16 mouse cellular contexts compared by ENCODE assay signal in genomic region chr10:62194043-62194442, GRCm38 (mm10). TPM values are rescaled to one million over a fixed set of nuclear protein-coding genes. Genes with fewer than 3 reads are reported as not detected.
DNase-seq lines count a peak whose midpoint lies in the region; ATAC-seq and TF ChIP-seq lines count a peak whose summit lies in the region.
"Had no signal": no experiment of that assay in that cellular context is flagged by ENCODE, and none has a peak within 500 bp of the region (broad histone marks: within the 10 kb centered on the region; RNA-seq: fewer than 3 reads in every experiment).

No protein-coding gene starts in this region.

- no peaks in the 10 kb centered on the region for H3K36me3 ChIP-seq in midbrain, embryonic 14.5 days (ENCODE audit: control insufficient read depth, insufficient read depth, low read length)
- no peaks in the 10 kb centered on the region for H3K36me3 ChIP-seq in midbrain, embryonic 10.5 days
- no peaks in the 10 kb centered on the region for H3K36me3 ChIP-seq in hindbrain, embryonic 16.5 days (ENCODE audit: control insufficient read depth, insufficient read depth, low read length)
- H3K36me3 ChIP-seq in stomach, embryonic 16.5 days (ENCODE audit: control insufficient read depth, insufficient read depth, low read length) = no peaks in the 10 kb centered on the region
- H3K36me3 ChIP-seq in heart, embryonic 10.5 days = no peaks in the 10 kb centered on the region
- H3K36me3 ChIP-seq: embryonic facial prominence, embryonic 13.5 days; midbrain, embryonic 12.5 days had no signal

- DNase-seq in gastrocnemius, adult 2 months = peak; percentile 22
- no peak for DNase-seq in gastrocnemius, postnatal 4 days (ENCODE audit: low spot score in 2 of 2)
- no peak for DNase-seq in midbrain, embryonic 14.5 days
- DNase-seq in midbrain, embryonic 10.5 days (ENCODE audit: low spot score) = no peak
- DNase-seq in heart, embryonic 10.5 days (ENCODE audit: low spot score) = no peak
- no peak for DNase-seq in thymus, postnatal 10 days (ENCODE audit: low spot score in 2 of 2)
- DNase-seq: adrenal gland, postnatal 25 days; gastrocnemius, postnatal 36 days; kidney, postnatal 10 days had no signal

- H3K4me1 ChIP-seq in midbrain, embryonic 14.5 days (ENCODE audit: control insufficient read depth, insufficient read depth, low read length) = no peaks in the 10 kb centered on the region
- H3K4me1 ChIP-seq in midbrain, embryonic 10.5 days = peaks cover 8% of the 10 kb centered on the region; the same call in 1 of the 2 replicates
- peaks cover 3% of the 10 kb centered on the region; the same call in 1 of the 2 replicates for H3K4me1 ChIP-seq in hindbrain, embryonic 16.5 days (ENCODE audit: control insufficient read depth, insufficient read depth, low read depth, low read length)
- 0 out of 2 replicates have a peak, but pooled peaks cover 6% of the 10 kb centered on the region for H3K4me1 ChIP-seq in stomach, embryonic 16.5 days (ENCODE audit: control insufficient read depth, insufficient read depth, low read length)
- peaks cover 18% of the 10 kb centered on the region for H3K4me1 ChIP-seq in heart, embryonic 10.5 days
- H3K4me1 ChIP-seq: embryonic facial prominence, embryonic 13.5 days had no signal

- peak overlapping the region; percentile 86 for H3K27ac ChIP-seq in gastrocnemius, adult 2 months
- H3K27ac ChIP-seq in midbrain, embryonic 14.5 days (replicated peaks; ENCODE audit: low read depth, low read length) = peak overlapping the region; percentile 37; the same call in 1 of the 2 replicates
- H3K27ac ChIP-seq in midbrain, embryonic 10.5 days (replicated peaks) = no peak overlapping the region
- H3K27ac ChIP-seq in hindbrain, embryonic 16.5 days (ENCODE audit: low read depth, low read length) = peak overlapping the region; percentile 16
- H3K27ac ChIP-seq in stomach, embryonic 16.5 days (ENCODE audit: low read length) = peak overlapping the region; percentile 8; the same call in 1 of the 2 replicates
- H3K27ac ChIP-seq in heart, embryonic 10.5 days = no peak overlapping the region
- H3K27ac ChIP-seq: embryonic facial prominence, embryonic 13.5 days; liver, embryonic 14.5 days; midbrain, embryonic 12.5 days had no signal

- H3K9ac ChIP-seq in midbrain, embryonic 14.5 days (replicated peaks; ENCODE audit: low read length) = no peak overlapping the region
- H3K9ac ChIP-seq in hindbrain, embryonic 16.5 days (ENCODE audit: low read depth, low read length) = no peak overlapping the region
- no peak overlapping the region for H3K9ac ChIP-seq in stomach, embryonic 16.5 days (ENCODE audit: low read length)
- H3K9ac ChIP-seq: embryonic facial prominence, embryonic 13.5 days; liver, embryonic 14.5 days; midbrain, embryonic 12.5 days had no signal

- no peaks in the 10 kb centered on the region for H3K9me3 ChIP-seq in midbrain, embryonic 14.5 days (ENCODE audit: control insufficient read depth, low read length)
- no peaks in the 10 kb centered on the region for H3K9me3 ChIP-seq in midbrain, embryonic 10.5 days (replicated peaks)
- no peaks in the 10 kb centered on the region for H3K9me3 ChIP-seq in hindbrain, embryonic 16.5 days (ENCODE audit: control insufficient read depth, low read length)
- H3K9me3 ChIP-seq in stomach, embryonic 16.5 days (replicated peaks; ENCODE audit: control insufficient read depth, low read length) = no peaks in the 10 kb centered on the region
- H3K9me3 ChIP-seq in heart, embryonic 10.5 days = no peaks in the 10 kb centered on the region
- H3K9me3 ChIP-seq: embryonic facial prominence, embryonic 13.5 days; midbrain, embryonic 12.5 days had no signal

- peak; percentile 6; the same call in 1 of the 2 replicates for ATAC-seq in midbrain, embryonic 14.5 days (ENCODE audit: low FRiP score, low TSS enrichment)
- peak; percentile 69 for ATAC-seq in hindbrain, embryonic 16.5 days
- ATAC-seq in stomach, embryonic 16.5 days (ENCODE audit: insufficient read depth, low FRiP score) = no peak

- intact Hi-C loops in gastrocnemius, adult 2 months (cut with DNase I) = no loop called here

- no peak overlapping the region for H3K4me2 ChIP-seq in midbrain, embryonic 14.5 days (ENCODE audit: low read length)
- no peak overlapping the region for H3K4me2 ChIP-seq in hindbrain, embryonic 16.5 days (ENCODE audit: low read length)
- no peak overlapping the region for H3K4me2 ChIP-seq in stomach, embryonic 16.5 days (ENCODE audit: low read depth, low read length)
- H3K4me2 ChIP-seq: embryonic facial prominence, embryonic 13.5 days; midbrain, embryonic 12.5 days had no signal

- H3K27me3 ChIP-seq in midbrain, embryonic 14.5 days (ENCODE audit: control insufficient read depth, insufficient read depth, low read length) = no peaks in the 10 kb centered on the region
- no peaks in the 10 kb centered on the region for H3K27me3 ChIP-seq in midbrain, embryonic 10.5 days (ENCODE audit: low read depth, poor library complexity, severe bottlenecking)
- H3K27me3 ChIP-seq in hindbrain, embryonic 16.5 days (replicated peaks; ENCODE audit: control insufficient read depth, insufficient read depth, low read length) = no peaks in the 10 kb centered on the region
- H3K27me3 ChIP-seq in stomach, embryonic 16.5 days (ENCODE audit: control insufficient read depth, insufficient read depth, low read length) = no peaks in the 10 kb centered on the region
- H3K27me3 ChIP-seq in heart, embryonic 10.5 days (ENCODE audit: insufficient read depth, poor library complexity, severe bottlenecking) = peaks cover 31% of the 10 kb centered on the region
- H3K27me3 ChIP-seq: embryonic facial prominence, embryonic 13.5 days; midbrain, embryonic 12.5 days had no signal

- no peak overlapping the region for H3K4me3 ChIP-seq in gastrocnemius, adult 2 months
- H3K4me3 ChIP-seq in midbrain, embryonic 14.5 days (replicated peaks; ENCODE audit: low read depth, low read length) = no peak overlapping the region
- H3K4me3 ChIP-seq in midbrain, embryonic 10.5 days = no peak overlapping the region
- no peak overlapping the region for H3K4me3 ChIP-seq in hindbrain, embryonic 16.5 days (ENCODE audit: low read length)
- no peak overlapping the region for H3K4me3 ChIP-seq in stomach, embryonic 16.5 days (replicated peaks; ENCODE audit: low read length)
- H3K4me3 ChIP-seq in heart, embryonic 10.5 days = no peak overlapping the region
- H3K4me3 ChIP-seq: embryonic facial prominence, embryonic 13.5 days; midbrain, embryonic 12.5 days had no signal

- TF ChIP-seq CTCF in gastrocnemius, adult 2 months (IDR thresholded peaks at IDR 0.05) = no peak

- WGBS in midbrain, embryonic 14.5 days = 77% methylated on average over 6 of the region's 6 CpGs
- 90% methylated on average over 6 of the region's 6 CpGs for WGBS in midbrain, embryonic 10.5 days
- WGBS in hindbrain, embryonic 16.5 days = 69% methylated on average over 6 of the region's 6 CpGs
- 86% methylated on average over 6 of the region's 6 CpGs for WGBS in stomach, embryonic 16.5 days
- whole genome bisulfite sequencing in heart, embryonic 10.5 days = 80% methylated on average over 6 of the region's 6 CpGs

RNA-seq across cellular contexts. Expression of gene Tspan15, which starts 37.0 kb away (rescaled TPM):
- total RNA-seq in gastrocnemius, adult 2 months (2021) = 1 to 10 TPM; 3.5 to 6.0 TPM
- 10 to 100 TPM; 25.5 to 30.8 TPM for total RNA-seq in gastrocnemius, postnatal 4 days (2021)
- 12.7 and 13.4 TPM in 2 replicates for polyA plus RNA-seq in midbrain, embryonic 14.5 days (2014; fragmentation: Nextera tagmentation; extraction: Ambion mirVana)
- polyA plus RNA-seq in midbrain, embryonic 10.5 days (2016; fragmentation: Nextera tagmentation; extraction: Ambion mirVana) = 16.1 and 18.9 TPM in 2 replicates
- polyA plus RNA-seq in hindbrain, embryonic 16.5 days (2015; fragmentation: Nextera tagmentation; extraction: Ambion mirVana) = 22.9 and 24.3 TPM in 2 replicates
- 65.5 and 80.3 TPM in 2 replicates for polyA plus RNA-seq in stomach, embryonic 16.5 days (2015; fragmentation: Nextera tagmentation; extraction: Ambion mirVana)
- 7.7 and 13.9 TPM in 2 replicates for polyA plus RNA-seq in heart, embryonic 10.5 days (2016; fragmentation: Nextera tagmentation; extraction: Ambion mirVana)

RNA-seq across cellular contexts. Expression of gene Fam241b, which starts 50.3 kb away (rescaled TPM):
- 1 to 10 TPM in 1 of 2 experiments, under 1 TPM in 1; 0.99 to 1.2 TPM for total RNA-seq in gastrocnemius, adult 2 months (2021)
- under 1 TPM; 0.23 to 0.47 TPM for total RNA-seq in gastrocnemius, postnatal 4 days (2021)
- polyA plus RNA-seq in midbrain, embryonic 14.5 days (2014; fragmentation: Nextera tagmentation; extraction: Ambion mirVana) = 48.3 and 107 TPM in 2 replicates
- polyA plus RNA-seq in midbrain, embryonic 10.5 days (2016; fragmentation: Nextera tagmentation; extraction: Ambion mirVana) = 19.3 and 23.4 TPM in 2 replicates
- 164 and 193 TPM in 2 replicates for polyA plus RNA-seq in hindbrain, embryonic 16.5 days (2015; fragmentation: Nextera tagmentation; extraction: Ambion mirVana)
- polyA plus RNA-seq in stomach, embryonic 16.5 days (2015; fragmentation: Nextera tagmentation; extraction: Ambion mirVana) = 18.0 and 21.6 TPM in 2 replicates
- 3.1 and 5.9 TPM in 2 replicates for polyA plus RNA-seq in heart, embryonic 10.5 days (2016; fragmentation: Nextera tagmentation; extraction: Ambion mirVana)

RNA-seq across cellular contexts. Expression of gene Tacr2, which starts 58.2 kb away (rescaled TPM):
- total RNA-seq in gastrocnemius, adult 2 months (2021) = not detected
- not detected for total RNA-seq in gastrocnemius, postnatal 4 days (2021)
- not detected in 2 replicates for polyA plus RNA-seq in midbrain, embryonic 14.5 days (2014; fragmentation: Nextera tagmentation; extraction: Ambion mirVana)
- polyA plus RNA-seq in midbrain, embryonic 10.5 days (2016; fragmentation: Nextera tagmentation; extraction: Ambion mirVana) = not detected in 2 replicates
- polyA plus RNA-seq in hindbrain, embryonic 16.5 days (2015; fragmentation: Nextera tagmentation; extraction: Ambion mirVana) = not detected in 2 replicates
- 1.4 and 1.6 TPM in 2 replicates for polyA plus RNA-seq in stomach, embryonic 16.5 days (2015; fragmentation: Nextera tagmentation; extraction: Ambion mirVana)
- polyA plus RNA-seq in heart, embryonic 10.5 days (2016; fragmentation: Nextera tagmentation; extraction: Ambion mirVana) = not detected in 2 replicates
- total RNA-seq: gastrocnemius, postnatal 36 days had no signal
- polyA plus RNA-seq: embryonic facial prominence, embryonic 13.5 days; heart, embryonic 14.5 days; limb, embryonic 11.5 days; liver, embryonic 14.5 days; midbrain, embryonic 12.5 days had no signal

Comparison
In these comparisons a context has a peak if more than half of its experiments do, and no peak if none do; other contexts are left out.
1. H3K27ac ChIP-seq: peak in gastrocnemius, adult 2 months (single experiment), midbrain, embryonic 14.5 days (single experiment), hindbrain, embryonic 16.5 days (single experiment) and stomach, embryonic 16.5 days (single experiment); none in midbrain, embryonic 10.5 days (single experiment) and heart, embryonic 10.5 days (single experiment).